Mouse (Mus musculus): Measurements from ENCODE around the gene Mov10. TPM values are rescaled to one million over a fixed set of nuclear protein-coding genes. Genes with fewer than 3 reads are reported as not detected.
A peak's percentile ranks its signal among the peaks of the same experiment; 100 is the strongest.
"Not testable (repeated sequence)": the region's sequence is repeated elsewhere in the genome, so short reads cannot be mapped to it uniquely, and the experiment has no call there.

Gene Mov10
- polyA plus RNA-seq, 1 experiment = 14.2 TPM

GRCm38 (mm10) chr3:104770918-104771317 lies 47.4 kb downstream of the Mov10 start:
- Histone ChIP-seq H3K27ac (ENCODE audit: insufficient read depth, low read depth, low read length) (no peak overlapping the region), H3K36me3 (ENCODE audit: control insufficient read depth, insufficient read depth, low read length) (no peaks in the 10 kb centered on the region), H3K4me1 (ENCODE audit: control insufficient read depth, insufficient read depth, low read length) (no peaks in the 10 kb centered on the region), H3K27me3 (replicated peaks; ENCODE audit: control insufficient read depth, insufficient read depth, low read length) (no peaks in the 10 kb centered on the region), H3K4me3 (ENCODE audit: insufficient read depth, low read depth, low read length) (no peak overlapping the region)
- DNase-seq = no peak
- no peak for TF ChIP-seq POLR2A (IDR thresholded peaks at IDR 0.05; ENCODE audit: low read depth, low read length)
- no peak for TF ChIP-seq CTCF (conservative IDR thresholded peaks at IDR 0.05; ENCODE audit: insufficient read depth, insufficient read length, low read depth, low read length)
- 70% methylated on average over 3 of the region's 3 CpGs for WGBS

GRCm38 (mm10) chr3:104770035-104770434 lies 48.3 kb downstream of the Mov10 start:
- H3K4me3 ChIP-seq (ENCODE audit: insufficient read depth, low read depth, low read length) = no peak overlapping the region
- 58% methylated on average over 10 of the region's 10 CpGs for WGBS
- no peaks in the 10 kb centered on the region for H3K36me3 ChIP-seq (ENCODE audit: control insufficient read depth, insufficient read depth, low read length)
- peak; percentile 59 for DNase-seq
- H3K27me3 ChIP-seq (replicated peaks; ENCODE audit: control insufficient read depth, insufficient read depth, low read length) = no peaks in the 10 kb centered on the region
- H3K27ac ChIP-seq (ENCODE audit: insufficient read depth, low read depth, low read length) = no peak overlapping the region
- TF ChIP-seq POLR2A (IDR thresholded peaks at IDR 0.05; ENCODE audit: low read depth, low read length) = no peak
- TF ChIP-seq CTCF (conservative IDR thresholded peaks at IDR 0.05; ENCODE audit: insufficient read depth, insufficient read length, low read depth, low read length) = peak; percentile 83
- H3K4me1 ChIP-seq (ENCODE audit: control insufficient read depth, insufficient read depth, low read length) = no peaks in the 10 kb centered on the region

GRCm38 (mm10) chr3:104769135-104769534 lies 49.2 kb downstream of the Mov10 start:
- Histone ChIP-seq H3K27me3 (replicated peaks; ENCODE audit: control insufficient read depth, insufficient read depth, low read length) (no peaks in the 10 kb centered on the region), H3K36me3 (ENCODE audit: control insufficient read depth, insufficient read depth, low read length) (no peaks in the 10 kb centered on the region), H3K4me1 (ENCODE audit: control insufficient read depth, insufficient read depth, low read length) (no peaks in the 10 kb centered on the region), H3K4me3 (ENCODE audit: insufficient read depth, low read depth, low read length) (no peak overlapping the region), H3K27ac (ENCODE audit: insufficient read depth, low read depth, low read length) (no peak overlapping the region)
- no peak for DNase-seq
- no peak for TF ChIP-seq CTCF (conservative IDR thresholded peaks at IDR 0.05; ENCODE audit: insufficient read depth, insufficient read length, low read depth, low read length)
- TF ChIP-seq POLR2A (IDR thresholded peaks at IDR 0.05; ENCODE audit: low read depth, low read length) = no peak
- WGBS = 74% methylated on average over 3 of the region's 3 CpGs

- no peak overlapping the region for H3K4me3 ChIP-seq (ENCODE audit: insufficient read depth, low read depth, low read length)
- WGBS = 72% methylated on average over 4 of the region's 4 CpGs
- DNase-seq = no peak
- H3K36me3 ChIP-seq (ENCODE audit: control insufficient read depth, insufficient read depth, low read length) = no peaks in the 10 kb centered on the region
- TF ChIP-seq POLR2A (IDR thresholded peaks at IDR 0.05; ENCODE audit: low read depth, low read length) (no peak), CTCF (conservative IDR thresholded peaks at IDR 0.05; ENCODE audit: insufficient read depth, insufficient read length, low read depth, low read length) (no peak)
- no peak overlapping the region for H3K27ac ChIP-seq (ENCODE audit: insufficient read depth, low read depth, low read length)
- H3K4me1 ChIP-seq (ENCODE audit: control insufficient read depth, insufficient read depth, low read length) = no peaks in the 10 kb centered on the region
- no peaks in the 10 kb centered on the region for H3K27me3 ChIP-seq (replicated peaks; ENCODE audit: control insufficient read depth, insufficient read depth, low read length)
Measured at GRCm38 (mm10) chr3:104767716-104768115, 50.6 kb downstream of the Mov10 start.

GRCm38 (mm10) chr3:104767141-104767540 lies 51.2 kb downstream of the Mov10 start:
- Histone ChIP-seq H3K4me1 (ENCODE audit: control insufficient read depth, insufficient read depth, low read length) (no peaks in the 10 kb centered on the region), H3K27ac (ENCODE audit: insufficient read depth, low read depth, low read length) (no peak overlapping the region), H3K4me3 (ENCODE audit: insufficient read depth, low read depth, low read length) (no peak overlapping the region), H3K36me3 (ENCODE audit: control insufficient read depth, insufficient read depth, low read length) (no peaks in the 10 kb centered on the region), H3K27me3 (replicated peaks; ENCODE audit: control insufficient read depth, insufficient read depth, low read length) (no peaks in the 10 kb centered on the region)
- WGBS = 62% methylated on average over 2 of the region's 2 CpGs
- no peak for TF ChIP-seq CTCF (conservative IDR thresholded peaks at IDR 0.05; ENCODE audit: insufficient read depth, insufficient read length, low read depth, low read length)
- TF ChIP-seq POLR2A (IDR thresholded peaks at IDR 0.05; ENCODE audit: low read depth, low read length) = no peak
- no peak for DNase-seq

GRCm38 (mm10) chr3:104765021-104765420 lies 53.3 kb downstream of the Mov10 start:
- DNase-seq = peak; percentile 24
- Histone ChIP-seq H3K27ac (ENCODE audit: insufficient read depth, low read depth, low read length) (no peak overlapping the region), H3K4me3 (ENCODE audit: insufficient read depth, low read depth, low read length) (no peak overlapping the region), H3K27me3 (replicated peaks; ENCODE audit: control insufficient read depth, insufficient read depth, low read length) (no peaks in the 10 kb centered on the region), H3K36me3 (ENCODE audit: control insufficient read depth, insufficient read depth, low read length) (no peaks in the 10 kb centered on the region), H3K4me1 (ENCODE audit: control insufficient read depth, insufficient read depth, low read length) (no peaks in the 10 kb centered on the region)
- 29% methylated on average over 4 of the region's 4 CpGs for WGBS
- no peak for TF ChIP-seq POLR2A (IDR thresholded peaks at IDR 0.05; ENCODE audit: low read depth, low read length)
- peak; percentile 55 for TF ChIP-seq CTCF (conservative IDR thresholded peaks at IDR 0.05; ENCODE audit: insufficient read depth, insufficient read length, low read depth, low read length)

- not testable (repeated sequence) for H3K4me1 ChIP-seq (ENCODE audit: control insufficient read depth, insufficient read depth, low read length); H3K27ac ChIP-seq (ENCODE audit: insufficient read depth, low read depth, low read length); H3K27me3 ChIP-seq (replicated peaks; ENCODE audit: control insufficient read depth, insufficient read depth, low read length); H3K4me3 ChIP-seq (ENCODE audit: insufficient read depth, low read depth, low read length); H3K36me3 ChIP-seq (ENCODE audit: control insufficient read depth, insufficient read depth, low read length)
- WGBS = 47% methylated on average over 20 of the region's 20 CpGs
- peak; percentile 33 for DNase-seq
Measured at GRCm38 (mm10) chr3:104762103-104762863, 56.1 kb downstream of the Mov10 start.

All from kidney, adult 2 months (tissue).